Mouse (Mus musculus) left cerebral cortex, postnatal 25 days (tissue): Measurements from ENCODE around the gene Ak2. TPM values are rescaled to one million over a fixed set of nuclear protein-coding genes. Genes with fewer than 3 reads are reported as not detected.

Source experiments
- DNase-seq, 2 experiments: peaks; one replicate each; pipeline ENCODE4 v3.0.0; 2022; ENCODE audit warnings: low spot score in 2 of 2, mixed read lengths in 1 of 2
- intact Hi-C: fragments of 180-260 bp; cut with DNase I; formaldehyde crosslinking; loops from one replicate; pipeline ENCODE4 v1.15.1; 2025
- total RNA-seq, 2 experiments: library from RNA; stranded (reverse); gene quantifications; 2 replicates each; pipeline ENCODE4 v1.2.3; 2021

The Ak2 gene
- total RNA-seq, 2 experiments from 2014 or later: 24.8 to 26.5 TPM

- intact Hi-C loops: no loop called here
- no peak for DNase-seq
Observed at GRCm38 (mm10) chr4:129032133-129032962, 40.6 kb downstream of the Ak2 start.

GRCm38 (mm10) chr4:129032963-129033951 is 41.5 kb downstream of the Ak2 start:
- intact Hi-C loops: no loop called here
- DNase-seq: peak in 1 of 2 experiments; percentile 68

- DNase-seq: no peak
- intact Hi-C loops: no loop called here
Observed at GRCm38 (mm10) chr4:129034224-129034623, 42.5 kb downstream of the Ak2 start.

GRCm38 (mm10) chr4:129034706-129035660 is 43.2 kb downstream of the Ak2 start:
- no peak for DNase-seq
- intact Hi-C loops: no loop called here

GRCm38 (mm10) chr4:129035851-129036445 is 44.2 kb downstream of the Ak2 start:
- DNase-seq: no peak
- intact Hi-C loops: no loop called here

GRCm38 (mm10) chr4:129047721-129048421 is 56.1 kb downstream of the Ak2 start:
- intact Hi-C loops: loop anchor here (2.0 kb wide), 1 partner anchor 27 kb away; no protein-coding TSS in a partner anchor
- no peak for DNase-seq

GRCm38 (mm10) chr4:129048501-129049305 is 56.9 kb downstream of the Ak2 start:
- intact Hi-C loops: loop anchor here (2.0 kb wide), 1 partner anchor 28 kb away; no protein-coding TSS in a partner anchor
- DNase-seq: peak; percentile 84 to 89

- DNase-seq: peak; percentile 60 to 73
Observed at GRCm38 (mm10) chr4:129049306-129050011, 57.7 kb downstream of the Ak2 start.

GRCm38 (mm10) chr4:129050365-129050764 is 58.6 kb downstream of the Ak2 start:
- intact Hi-C loops: no loop called here

More at GRCm38 (mm10) chr4:129049306-129050011, 57.7 kb downstream of the Ak2 start:
- intact Hi-C loops: loop anchor here (2.0 kb wide), 1 partner anchor 29 kb away; no protein-coding TSS in a partner anchor

GRCm38 (mm10) chr4:129050901-129051417 is 59.2 kb downstream of the Ak2 start:
- no peak for DNase-seq
- intact Hi-C loops: no loop called here

More at GRCm38 (mm10) chr4:129050365-129050764, 58.6 kb downstream of the Ak2 start:
- DNase-seq: no peak

- intact Hi-C loops: no loop called here
- DNase-seq: no peak
Observed at GRCm38 (mm10) chr4:129051461-129052183, 59.9 kb downstream of the Ak2 start.

- intact Hi-C loops: no loop called here
- DNase-seq: no peak
Observed at GRCm38 (mm10) chr4:129054757-129055156, 63.0 kb downstream of the Ak2 start.

- intact Hi-C loops: no loop called here
- DNase-seq: no peak
Observed at GRCm38 (mm10) chr4:129055562-129055961, 63.8 kb downstream of the Ak2 start.

- peak; percentile 97 for DNase-seq
- intact Hi-C loops: no loop called here
Observed at GRCm38 (mm10) chr4:129057533-129058206, 65.9 kb downstream of the Ak2 start.
